Mouse (Mus musculus) ovary, postnatal 36 days (tissue): ENCODE measurements around the gene S100a7a.

Experiments used
- DNase-seq: peaks from one replicate; pipeline ENCODE4 v3.0.0; 2022; ENCODE audit warnings: low spot score, mixed read lengths

Gene S100a7a

DNA sequence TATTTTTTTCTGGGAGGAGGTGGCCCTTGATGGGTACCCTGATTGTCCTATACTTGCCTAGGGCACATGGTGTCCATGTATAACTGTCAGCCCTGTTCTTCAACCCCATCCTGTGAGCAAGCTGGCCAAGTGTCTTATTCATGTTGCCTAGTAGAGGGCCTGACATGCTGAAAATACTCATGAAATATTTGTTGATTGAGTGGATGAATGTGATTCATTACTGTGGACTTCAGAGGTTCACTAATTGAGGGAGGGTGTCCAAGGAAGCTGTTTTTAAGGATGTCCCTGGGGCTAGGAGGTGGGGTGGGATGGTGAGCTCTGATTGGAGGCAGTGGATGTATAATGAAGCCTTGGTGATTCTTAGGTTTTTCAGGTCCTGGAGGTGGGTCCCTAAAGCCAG is at the start of gene S100a7a:
Gene S100a7a (plus strand): TSS at position 301 of the 400 bp plus-strand sequence.
- DNase-seq: no peak

DNA sequence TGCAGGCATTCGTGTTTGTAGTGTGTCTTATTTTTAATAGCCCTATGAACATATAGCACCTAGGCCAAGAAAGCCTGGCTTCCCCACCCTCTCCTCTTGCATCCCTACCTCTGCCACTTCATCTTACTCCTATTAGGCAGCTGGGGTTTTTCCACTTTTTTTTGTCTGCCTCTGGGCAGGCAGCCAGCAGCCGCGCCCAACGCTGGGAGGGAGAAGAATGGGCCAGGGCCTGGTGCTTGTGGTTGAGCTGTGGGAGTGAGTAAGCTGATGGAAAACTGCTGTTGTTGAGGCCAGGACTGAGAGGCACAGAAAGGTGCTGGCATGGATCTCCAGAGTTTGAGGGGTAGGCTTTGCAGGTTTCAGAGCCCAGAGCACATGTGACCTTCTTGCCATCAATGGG is 49.4 kb upstream of the S100a7a start:
- peak; percentile 79 for DNase-seq

DNA sequence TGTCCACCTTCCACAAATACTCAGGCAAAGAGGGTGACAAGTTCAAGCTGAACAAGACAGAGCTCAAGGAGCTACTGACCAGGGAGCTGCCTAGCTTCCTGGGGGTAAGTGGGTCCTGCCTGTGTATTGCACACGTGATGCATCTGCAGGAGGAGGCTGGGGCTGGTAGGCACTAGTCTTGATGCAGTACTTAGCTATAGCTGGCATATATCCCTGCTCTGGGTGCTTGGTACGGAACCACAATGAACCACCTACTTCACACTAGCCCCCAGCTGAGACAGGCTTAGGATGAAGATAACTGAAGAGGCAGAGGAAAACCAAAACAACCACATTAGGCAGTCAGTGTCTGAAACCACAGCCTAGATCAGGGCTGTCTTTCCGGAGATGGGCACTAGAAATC is 48.8 kb upstream of the S100a7a start:
- no peak for DNase-seq

DNA sequence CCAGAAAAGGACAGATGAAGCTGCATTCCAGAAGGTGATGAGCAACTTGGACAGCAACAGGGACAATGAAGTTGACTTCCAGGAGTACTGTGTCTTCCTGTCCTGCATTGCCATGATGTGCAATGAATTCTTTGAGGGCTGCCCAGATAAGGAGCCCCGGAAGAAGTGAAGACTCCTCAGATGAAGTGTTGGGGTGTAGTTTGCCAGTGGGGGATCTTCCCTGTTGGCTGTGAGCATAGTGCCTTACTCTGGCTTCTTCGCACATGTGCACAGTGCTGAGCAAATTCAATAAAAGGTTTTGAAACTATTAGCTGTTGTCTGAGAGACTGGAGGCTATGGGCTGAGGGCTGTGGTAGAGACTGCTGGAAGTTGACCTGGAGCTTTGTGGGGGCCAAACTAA is 48.1 kb upstream of the S100a7a start:
- DNase-seq: no peak

DNA sequence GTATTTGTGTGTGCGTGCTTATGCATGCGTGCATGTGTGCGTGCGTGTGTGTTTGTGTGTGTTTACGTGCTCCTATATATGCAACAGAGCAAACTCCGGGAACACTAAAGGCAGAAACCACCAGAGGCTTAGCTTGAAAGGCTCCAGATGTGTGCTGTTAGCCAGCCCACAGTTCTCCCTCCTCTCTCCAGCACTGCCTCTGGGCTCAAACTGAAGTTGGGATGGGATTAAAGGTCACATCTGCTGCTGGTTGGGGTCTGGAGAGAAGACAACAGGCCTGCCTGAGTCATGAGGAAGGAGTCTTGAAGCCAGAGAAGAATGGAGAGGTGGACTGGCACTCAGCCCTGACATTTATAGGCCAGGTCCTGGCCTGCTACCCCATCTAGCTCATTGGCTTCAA is 47.6 kb upstream of the S100a7a start:
- no peak for DNase-seq

DNA sequence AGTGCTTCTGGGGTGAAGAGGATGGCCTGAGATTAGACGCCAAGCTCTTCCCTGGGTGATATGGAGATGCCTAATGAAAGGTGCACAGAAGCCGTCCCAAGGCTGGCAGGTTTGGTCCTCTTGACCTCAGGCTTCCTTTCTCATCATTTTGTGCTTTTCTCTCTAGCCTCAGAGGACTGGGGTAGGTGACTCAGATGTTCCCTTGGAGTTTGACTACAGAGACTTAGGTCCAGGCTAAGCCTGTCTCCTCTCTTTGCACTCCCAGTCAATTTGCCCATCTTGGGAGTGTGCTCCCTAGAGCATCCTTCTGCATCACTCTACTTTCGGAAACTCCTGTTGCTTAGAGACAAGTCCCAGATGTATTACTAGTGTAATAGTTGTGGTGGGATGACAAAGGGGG is 46.5 kb upstream of the S100a7a start:
- DNase-seq: no peak

DNA sequence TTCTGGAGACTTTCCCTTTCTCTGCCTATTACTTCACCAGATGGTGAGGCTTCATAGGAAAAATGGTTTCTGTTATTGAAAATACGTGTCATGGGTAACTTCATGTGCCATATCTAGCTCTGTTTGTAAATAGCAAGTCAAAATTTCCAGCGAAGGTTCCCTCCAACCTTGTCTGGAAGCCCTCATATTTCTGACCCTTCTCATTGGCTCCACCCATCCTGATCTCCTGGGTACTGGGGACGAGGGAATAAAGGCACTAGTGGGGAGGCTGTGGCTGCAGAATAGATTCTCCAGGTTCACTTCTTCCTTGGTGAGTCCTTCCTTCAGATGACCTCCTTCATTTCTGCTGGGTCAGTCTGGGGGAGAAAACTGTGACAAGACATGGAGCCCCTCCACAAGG is 45.6 kb upstream of the S100a7a start, which contains the start of gene S100a5:
Gene S100a5 (plus strand): TSS at position 301 of the 400 bp plus-strand sequence.
- no peak for DNase-seq

DNA sequence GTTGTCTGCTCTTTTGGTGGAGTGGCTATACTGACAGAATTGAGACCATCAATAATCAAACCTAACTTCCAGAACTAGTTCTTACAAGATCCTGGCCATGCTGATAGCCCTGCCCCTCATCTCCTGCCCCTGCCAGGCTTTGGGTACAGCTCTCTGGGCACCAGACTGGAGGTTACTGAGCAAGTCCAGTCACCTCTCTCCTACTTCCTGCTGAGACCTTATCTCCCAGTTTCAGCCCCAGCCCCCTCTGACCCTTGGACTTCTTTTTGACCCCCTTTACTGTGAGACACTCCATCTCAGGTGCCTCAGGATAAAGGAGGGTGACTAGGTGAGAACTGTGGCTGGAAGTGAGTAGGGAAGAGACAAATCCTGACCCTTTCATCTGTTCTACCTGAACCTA is 44.7 kb upstream of the S100a7a start:
- no peak for DNase-seq

DNA sequence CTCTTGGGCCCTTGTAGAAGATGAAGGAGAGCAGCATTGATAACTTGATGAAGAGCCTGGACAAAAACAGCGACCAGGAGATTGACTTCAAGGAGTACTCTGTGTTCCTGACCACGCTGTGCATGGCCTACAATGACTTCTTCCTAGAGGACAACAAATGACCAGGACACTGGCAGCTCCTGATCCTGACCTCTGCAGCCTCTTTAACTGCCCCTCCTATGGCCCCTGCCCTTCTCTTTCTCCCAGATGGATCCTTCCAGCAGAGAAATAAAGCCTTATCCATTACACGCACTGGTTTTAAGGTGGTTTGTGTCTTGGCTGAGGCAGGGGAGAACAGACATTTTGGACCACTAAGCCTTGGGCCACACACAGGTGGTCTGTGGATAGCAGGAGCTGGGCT is 42.3 kb upstream of the S100a7a start:
- no peak for DNase-seq

DNA sequence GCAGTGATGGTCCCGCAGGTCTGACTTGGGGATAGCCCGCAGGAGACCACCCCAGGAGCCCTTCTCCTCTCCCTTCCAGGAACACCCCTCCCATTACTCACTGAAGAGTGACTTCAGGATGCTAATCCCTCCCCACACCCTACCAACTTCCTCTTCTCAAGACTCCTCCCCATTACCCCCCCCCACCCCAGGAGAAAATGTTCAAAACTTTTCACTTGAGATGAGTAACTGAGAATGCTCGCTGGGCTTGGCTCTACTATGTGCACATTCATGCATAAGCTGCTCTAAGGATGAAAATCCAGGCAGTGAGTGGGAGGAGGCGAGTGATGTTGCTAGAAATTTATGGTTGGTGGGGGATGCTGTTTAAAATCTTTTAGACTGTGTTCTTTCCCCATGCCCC is 41.8 kb upstream of the S100a7a start:
- no peak for DNase-seq

DNA sequence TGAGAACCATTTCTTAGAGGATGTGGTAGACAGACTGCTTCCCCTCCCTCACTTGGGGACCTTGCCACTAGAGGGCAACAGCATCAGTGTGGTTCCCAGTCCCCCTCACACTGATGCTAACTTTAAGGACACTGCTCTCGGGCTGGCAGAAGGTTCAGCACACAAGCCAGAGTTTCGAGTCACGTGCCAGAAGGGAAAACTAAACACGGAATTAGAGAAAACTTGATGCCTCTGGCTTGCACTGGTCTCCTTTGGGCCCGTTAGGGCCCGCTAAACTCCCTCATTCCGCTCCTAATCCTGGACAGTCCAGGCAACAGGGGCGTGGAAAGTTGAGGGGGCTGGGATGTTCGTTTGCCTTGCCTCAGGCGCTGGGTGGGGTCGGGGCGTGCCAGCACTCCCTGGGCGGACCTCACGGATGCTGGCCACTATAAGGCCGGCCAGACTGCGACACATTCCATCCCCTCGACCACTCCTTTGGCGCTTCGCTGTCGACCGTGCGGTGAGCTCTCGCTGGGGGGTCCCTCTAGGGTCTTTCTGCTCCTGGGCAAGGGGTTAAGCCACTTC is 41.0 kb upstream of the S100a7a start, which contains the start of gene S100a6:
Gene S100a6 (plus strand): TSS at position 155 of the 564 bp plus-strand sequence.
- DNase-seq: peak; percentile 54

DNA sequence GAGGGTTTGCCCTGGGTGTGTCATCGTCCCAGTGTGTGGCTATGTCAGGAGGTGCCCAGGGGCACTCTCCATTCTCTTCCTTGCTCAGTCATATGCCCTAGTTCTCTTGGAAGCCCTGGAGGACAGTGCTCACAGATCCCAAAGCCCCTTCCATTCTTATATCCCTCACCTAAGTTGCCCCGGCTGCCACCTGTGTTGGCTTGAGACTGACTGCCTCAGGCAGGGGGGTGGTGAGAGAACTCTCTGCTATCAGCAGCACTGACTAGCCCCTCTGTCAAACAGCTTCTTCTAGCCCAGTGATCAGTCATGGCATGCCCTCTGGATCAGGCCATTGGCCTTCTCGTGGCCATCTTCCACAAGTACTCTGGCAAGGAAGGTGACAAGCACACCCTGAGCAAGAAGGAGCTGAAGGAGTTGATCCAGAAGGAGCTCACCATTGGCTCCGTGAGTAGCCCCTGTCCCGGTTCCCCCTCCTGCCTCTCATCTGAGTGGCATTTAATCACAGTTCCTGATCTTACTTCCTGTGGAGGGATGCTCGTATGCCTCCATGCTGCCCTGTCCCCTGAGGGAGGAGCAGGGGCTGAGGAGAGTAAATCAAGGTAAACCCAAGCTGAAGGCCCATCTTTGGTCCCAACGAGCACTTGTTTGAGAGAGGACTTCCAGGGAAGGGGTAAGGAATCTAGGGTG is 40.2 kb upstream of the S100a7a start:
- DNase-seq: no peak

DNA sequence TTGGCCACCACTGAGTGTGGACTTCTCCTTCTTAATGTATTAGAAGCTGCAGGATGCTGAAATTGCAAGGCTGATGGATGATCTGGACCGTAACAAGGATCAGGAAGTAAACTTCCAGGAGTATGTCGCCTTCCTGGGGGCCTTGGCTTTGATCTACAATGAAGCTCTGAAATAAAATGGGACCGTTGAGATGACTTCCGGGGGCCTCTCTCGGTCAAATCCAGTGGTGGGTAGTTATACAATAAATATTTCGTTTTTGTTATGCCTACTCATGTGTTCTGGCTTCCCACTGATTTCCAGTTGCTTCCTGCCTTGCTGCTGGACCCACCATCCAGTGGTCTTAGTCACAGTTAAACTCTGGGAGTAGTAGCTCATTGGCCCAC is 39.7 kb upstream of the S100a7a start:
- no peak for DNase-seq

DNA sequence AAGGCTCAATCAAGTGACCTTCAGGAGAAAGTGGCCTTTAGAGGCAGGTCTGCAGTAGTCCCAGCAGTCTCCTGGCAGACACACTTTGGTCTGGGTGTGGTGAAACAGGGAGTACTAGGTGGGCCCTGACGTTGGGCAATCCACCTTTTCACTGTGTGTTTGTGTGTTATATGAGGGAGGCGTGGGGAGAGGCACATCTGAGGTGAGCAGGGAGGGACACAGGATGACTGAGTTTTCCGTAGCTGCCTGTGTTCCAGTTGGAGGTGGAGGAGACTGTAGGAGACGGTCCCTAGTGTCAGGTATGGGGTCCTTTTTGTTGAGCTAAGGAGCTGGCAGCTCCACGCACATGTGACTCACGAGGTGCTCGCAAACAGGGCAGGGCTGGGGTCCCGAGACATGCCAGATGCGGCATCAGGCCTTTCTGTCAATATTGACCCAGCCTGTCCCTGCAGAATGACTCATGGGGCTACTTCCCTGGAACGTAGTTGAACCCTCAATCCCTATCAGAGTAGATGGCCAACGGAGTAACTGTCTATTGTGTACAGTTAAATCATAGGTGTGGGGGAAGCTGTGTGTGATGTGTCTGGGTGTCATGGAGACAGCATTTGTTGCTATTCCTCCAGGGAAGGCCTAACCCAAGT is 39.1 kb upstream of the S100a7a start:
- no peak for DNase-seq

DNA sequence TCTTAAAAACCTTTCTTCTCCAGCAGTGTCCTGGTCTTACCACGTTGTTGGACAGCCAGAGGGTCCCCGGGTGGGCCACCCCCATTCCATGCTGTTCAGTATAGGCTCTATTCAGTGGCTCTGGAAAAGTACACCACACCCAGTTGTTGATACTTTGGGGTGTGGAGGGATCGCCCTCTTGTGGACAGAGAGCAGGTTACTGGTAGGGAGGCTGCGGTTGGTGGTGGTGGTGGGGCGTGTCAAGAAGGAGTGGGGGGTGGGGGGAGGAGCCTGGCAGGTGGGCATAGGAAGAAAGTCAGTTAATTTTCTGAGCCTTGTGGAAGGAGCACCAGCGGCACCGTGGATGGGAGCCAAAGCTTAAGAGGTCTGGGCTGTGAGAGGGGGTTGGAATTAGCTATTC is 38.4 kb upstream of the S100a7a start:
- peak; percentile 60 for DNase-seq

DNA sequence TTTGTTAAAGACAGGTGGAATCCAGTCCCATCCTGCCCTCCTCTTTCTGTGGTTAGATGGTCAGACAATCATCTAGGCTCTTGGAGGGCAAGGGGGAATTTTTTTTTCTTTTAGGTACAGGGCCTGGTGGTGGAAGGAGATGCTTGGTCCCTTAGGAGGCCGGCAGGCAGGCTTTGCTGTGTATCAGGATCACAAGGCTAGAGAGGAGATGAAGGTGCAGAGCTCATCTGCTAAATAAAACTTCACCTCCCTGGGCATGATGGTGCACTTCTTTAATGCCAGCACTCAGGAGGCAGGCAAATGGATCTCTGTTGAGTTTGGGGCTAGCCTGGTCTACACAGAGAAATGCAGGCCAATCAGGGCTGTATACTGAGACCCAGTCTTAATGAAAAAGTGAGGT is 37.9 kb upstream of the S100a7a start:
- no peak for DNase-seq

DNA sequence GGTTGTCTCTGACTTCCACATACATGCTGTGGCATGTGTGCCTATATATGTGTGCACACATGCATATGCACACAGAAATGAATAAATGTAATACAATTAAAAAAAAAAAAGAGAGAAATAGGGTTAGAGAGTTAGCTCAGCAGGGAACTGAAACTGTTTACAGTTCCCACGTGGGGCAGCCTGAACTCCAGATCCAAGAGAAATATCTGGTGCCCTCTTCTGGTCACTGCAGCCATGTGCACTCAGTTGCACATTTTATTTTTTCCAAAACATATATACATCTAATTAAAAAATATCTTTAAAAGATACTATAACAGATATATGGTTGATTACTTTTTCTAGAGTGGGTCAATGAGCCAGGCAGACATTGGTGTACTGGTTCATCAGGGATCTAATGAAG is 36.2 kb upstream of the S100a7a start:
- no peak for DNase-seq

DNA sequence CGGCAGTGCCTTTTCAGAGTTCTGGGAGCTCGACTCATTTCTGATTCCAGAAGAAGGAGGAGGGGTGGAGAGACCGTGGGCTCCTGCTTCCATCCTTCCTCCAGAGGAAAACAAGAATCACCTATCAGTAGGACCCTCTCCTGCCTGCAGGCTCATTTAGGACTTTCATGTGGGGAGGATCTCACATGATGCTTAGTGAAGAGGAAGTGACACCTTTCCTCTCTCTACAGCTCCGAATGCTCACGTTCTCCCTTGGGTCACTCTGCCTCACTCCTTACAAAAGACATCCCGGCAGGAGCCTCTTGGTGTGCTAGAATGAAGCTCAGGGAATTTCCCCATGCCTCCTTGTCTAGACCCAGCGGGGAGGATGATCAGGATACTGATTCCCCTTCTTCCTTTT is 32.3 kb upstream of the S100a7a start:
- no peak for DNase-seq

DNA sequence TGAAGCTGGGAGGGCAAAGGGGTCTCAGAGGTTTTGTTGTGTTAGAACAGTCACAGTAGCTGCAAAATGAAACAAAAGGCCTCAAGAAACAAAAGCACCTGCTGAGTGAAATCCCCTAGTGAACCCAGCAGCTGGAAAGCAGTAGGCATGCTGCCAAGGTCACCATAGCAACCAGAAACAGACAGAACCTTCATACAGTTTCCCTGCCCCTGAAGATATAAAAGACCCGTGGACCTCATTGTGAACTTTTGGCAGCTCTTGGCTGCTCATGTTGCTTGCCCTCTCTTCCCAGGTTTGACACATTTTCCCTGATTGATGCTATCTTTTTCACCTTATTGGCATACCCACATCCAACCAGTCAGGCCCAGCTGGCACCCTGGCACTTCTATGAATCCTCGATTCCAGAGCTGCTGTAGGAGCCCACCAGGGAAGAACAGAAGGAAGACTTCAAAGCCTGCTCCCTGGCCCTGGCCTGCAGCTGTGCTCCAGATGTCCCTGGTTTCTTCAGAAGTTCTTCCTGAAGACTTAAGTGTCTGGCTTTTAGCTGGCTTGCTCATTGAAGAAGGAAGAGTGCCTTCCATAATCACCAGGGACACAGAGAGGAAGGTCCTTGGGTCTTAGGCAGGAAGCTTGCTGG is 30.3 kb upstream of the S100a7a start:
- DNase-seq: peak; percentile 73

DNA sequence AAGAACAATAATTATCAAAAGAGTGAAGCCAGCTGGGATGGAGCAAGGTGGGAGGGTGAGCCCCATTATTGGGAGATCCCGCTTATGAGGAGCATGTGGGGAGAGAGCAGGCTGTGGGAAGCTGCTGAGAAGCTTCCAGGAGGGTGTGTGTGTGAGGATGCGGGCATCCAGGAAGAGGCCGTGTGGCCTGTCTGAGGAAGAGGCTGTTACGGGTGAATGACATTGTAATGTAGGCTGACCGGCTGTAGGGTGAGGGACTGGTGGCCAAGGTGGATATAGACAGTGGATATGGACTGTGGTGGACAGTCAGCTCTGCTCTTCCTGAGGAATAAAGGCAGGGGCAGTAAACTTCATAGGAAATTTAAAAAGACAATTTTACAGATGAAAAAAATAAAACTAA is 28.3 kb upstream of the S100a7a start:
- DNase-seq: no peak

DNA sequence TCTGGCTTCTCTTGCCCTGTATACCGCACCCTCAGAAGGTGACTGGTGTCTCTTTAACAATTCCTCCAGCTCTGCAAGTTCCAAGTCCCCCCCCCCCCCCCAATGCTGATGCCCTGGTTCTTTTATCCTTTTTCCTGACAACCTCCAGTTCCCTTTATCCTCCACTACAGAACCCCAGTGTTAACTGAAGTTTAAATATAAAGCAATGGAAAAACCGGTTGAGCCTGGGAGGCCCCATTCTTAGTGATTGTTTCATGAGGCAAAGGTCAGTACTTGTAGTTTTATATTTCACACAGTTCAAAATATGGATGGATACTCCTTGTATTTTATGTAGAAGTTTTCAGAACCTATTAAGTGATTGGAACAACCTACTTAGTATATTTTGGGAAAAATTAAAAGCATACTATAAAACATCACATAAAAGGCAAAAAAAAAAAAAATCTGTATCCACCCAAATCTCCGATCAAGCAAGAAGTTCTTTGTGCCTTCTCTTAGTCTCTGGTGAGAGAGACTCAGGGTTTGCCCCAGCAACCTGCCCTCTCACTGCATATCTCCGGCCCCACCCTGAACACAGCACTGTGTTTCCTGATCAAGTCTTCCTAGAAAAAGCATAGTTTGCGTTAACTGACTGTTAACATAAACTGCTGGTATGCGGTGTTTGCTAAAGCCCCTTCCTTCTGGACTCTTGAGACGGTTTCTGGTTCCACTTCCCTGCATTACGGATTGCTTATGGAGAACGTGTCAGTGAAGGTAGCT is 27.4 kb upstream of the S100a7a start:
- DNase-seq: no peak

DNA sequence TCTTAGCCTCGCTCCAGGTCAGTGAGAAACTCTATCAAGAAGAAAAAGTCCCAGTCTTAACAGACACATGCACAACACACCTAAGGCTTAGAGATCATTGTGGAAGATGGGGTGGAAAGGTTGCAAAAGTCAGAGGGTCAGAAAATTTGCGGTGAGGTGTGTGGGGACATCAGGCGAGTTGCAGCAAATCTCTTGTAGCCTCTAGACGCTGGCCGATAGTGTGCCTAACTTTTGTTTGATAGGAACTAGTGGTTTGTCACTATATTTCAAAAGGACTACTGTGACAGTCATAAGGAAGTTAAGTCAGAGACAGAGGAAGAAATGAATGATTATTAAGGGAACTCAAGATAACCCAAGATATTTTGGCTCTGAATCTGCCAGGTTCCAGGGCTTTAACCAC is 26.5 kb upstream of the S100a7a start:
- DNase-seq: no peak
